Mouse (Mus musculus): ENCODE measurements around the gene Wif1.

Wif1 gene

GRCm38 (mm10) chr10:121080500-121080899, 46.7 kb downstream of the Wif1 start:
- no peak for DNase-seq

- peak; percentile 61 to 74 for DNase-seq
Measured at GRCm38 (mm10) chr10:121082881-121083280, 49.1 kb downstream of the Wif1 start.

- peak in 1 of 2 experiments; percentile 17 for DNase-seq
Measured at GRCm38 (mm10) chr10:121083512-121083911, 49.8 kb downstream of the Wif1 start.

GRCm38 (mm10) chr10:121088679-121089078, 54.9 kb downstream of the Wif1 start:
- no peak for DNase-seq

- DNase-seq: no peak
Measured at GRCm38 (mm10) chr10:121089312-121089711, 55.6 kb downstream of the Wif1 start.

GRCm38 (mm10) chr10:121090006-121090405, 56.2 kb downstream of the Wif1 start:
- no peak for DNase-seq

- no peak for DNase-seq
Measured at GRCm38 (mm10) chr10:121095948-121096347, 62.2 kb downstream of the Wif1 start.

- DNase-seq: peak in 1 of 2 experiments; percentile 31
Measured at GRCm38 (mm10) chr10:121098263-121098662, 64.5 kb downstream of the Wif1 start.

- DNase-seq: no peak
Measured at GRCm38 (mm10) chr10:121099658-121100057, 65.9 kb downstream of the Wif1 start.

- no peak for DNase-seq
Measured at GRCm38 (mm10) chr10:121116115-121116514, 82.4 kb downstream of the Wif1 start.

GRCm38 (mm10) chr10:121116636-121117035, 82.9 kb downstream of the Wif1 start:
- DNase-seq: peak in 1 of 2 experiments; percentile 21

- no peak for DNase-seq
Measured at GRCm38 (mm10) chr10:121120751-121121150, 87.0 kb downstream of the Wif1 start.

- DNase-seq: peak; percentile 60 to 67
Measured at GRCm38 (mm10) chr10:121124481-121124880, 90.7 kb downstream of the Wif1 start.

- peak; percentile 86 to 92 for DNase-seq
Measured at GRCm38 (mm10) chr10:121129000-121129925, 95.5 kb downstream of the Wif1 start.
